Mouse (Mus musculus): Measurements from ENCODE around the gene Spon1. TPM values are rescaled to one million over a fixed set of nuclear protein-coding genes. Genes with fewer than 3 reads are reported as not detected.
A peak's percentile ranks its signal among the peaks of the same experiment; 100 is the strongest.

The Spon1 gene
- 30.5 and 30.8 TPM in 2 replicates for polyA plus RNA-seq (2014; fragmentation: Nextera tagmentation; extraction: Ambion mirVana)

- WGBS, result under 1% methylated on average over 35 of the region's 56 CpGs
- DNase-seq (ENCODE audit: low spot score) (peak; percentile 78), ATAC-seq (ENCODE audit: low read depth) (peak; percentile 94)
- Histone ChIP-seq H3K4me1 (ENCODE audit: control insufficient read depth, insufficient read depth, low read length) (peaks cover 12% of the 10 kb centered on the region), H3K4me2 (ENCODE audit: low read depth, low read length) (peak within 1 kb of the TSS; percentile 99), H3K4me3 (ENCODE audit: low read depth, low read length) (peak within 1 kb of the TSS; percentile 61), H3K9me3 (ENCODE audit: control insufficient read depth, low read length) (peaks cover 7% of the 10 kb centered on the region; the same call in 1 of the 2 replicates), H3K9ac (ENCODE audit: low read depth, low read length) (peak within 1 kb of the TSS; percentile 73), H3K27me3 (replicated peaks; ENCODE audit: control insufficient read depth, insufficient read depth, low read length) (peaks cover 35% of the 10 kb centered on the region), H3K36me3 (ENCODE audit: control insufficient read depth, insufficient read depth, low read length) (no peaks in the 10 kb centered on the region), H3K27ac (replicated peaks; ENCODE audit: low read depth, low read length) (no peak within 1 kb of the TSS)
Measured at GRCm38 (mm10) chr7:113765667-113766497, at the start of gene Spon1. Gene Spon1, plus strand, starts transcription at chr7:113765998.

DNA sequence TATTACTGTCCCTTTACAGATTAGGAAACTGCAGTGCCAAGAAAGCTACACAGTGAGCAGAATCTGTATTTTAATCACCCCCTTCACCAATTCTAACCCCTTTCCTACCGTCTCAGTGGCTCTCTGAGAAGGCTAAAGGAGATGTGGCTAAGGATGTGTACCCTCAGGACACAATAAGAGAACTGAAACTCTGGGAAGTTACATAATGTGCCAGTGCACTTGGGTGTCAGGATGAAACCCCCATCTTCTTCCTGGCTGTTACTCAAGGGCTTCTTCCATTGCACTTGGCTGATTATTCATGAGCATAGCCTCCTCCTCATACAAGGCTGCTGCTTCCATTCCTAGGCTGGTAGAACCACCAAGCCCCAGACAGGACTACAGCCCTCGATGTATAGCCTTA is 43.8 kb upstream of the Spon1 start:
- 72% methylated on average over 2 of the region's 2 CpGs for WGBS
- H3K27ac ChIP-seq (replicated peaks; ENCODE audit: low read depth, low read length), result no peak overlapping the region
- no peaks in the 10 kb centered on the region for H3K4me1 ChIP-seq (ENCODE audit: control insufficient read depth, insufficient read depth, low read length)
- DNase-seq (ENCODE audit: low spot score) (no peak), ATAC-seq (ENCODE audit: low read depth) (no peak)
- H3K4me2 ChIP-seq (ENCODE audit: low read depth, low read length), result no peak overlapping the region
- no peaks in the 10 kb centered on the region for H3K27me3 ChIP-seq (replicated peaks; ENCODE audit: control insufficient read depth, insufficient read depth, low read length)
- H3K9ac ChIP-seq (ENCODE audit: low read depth, low read length), result no peak overlapping the region
- H3K36me3 ChIP-seq (ENCODE audit: control insufficient read depth, insufficient read depth, low read length), result no peaks in the 10 kb centered on the region
- H3K9me3 ChIP-seq (ENCODE audit: control insufficient read depth, low read length), result no peaks in the 10 kb centered on the region
- no peak overlapping the region for H3K4me3 ChIP-seq (ENCODE audit: low read depth, low read length)

- WGBS, result 75% methylated on average over 3 of the region's 3 CpGs
- Histone ChIP-seq H3K9ac (ENCODE audit: low read depth, low read length) (no peak overlapping the region), H3K27me3 (replicated peaks; ENCODE audit: control insufficient read depth, insufficient read depth, low read length) (no peaks in the 10 kb centered on the region), H3K36me3 (ENCODE audit: control insufficient read depth, insufficient read depth, low read length) (no peaks in the 10 kb centered on the region), H3K9me3 (ENCODE audit: control insufficient read depth, low read length) (no peaks in the 10 kb centered on the region), H3K27ac (replicated peaks; ENCODE audit: low read depth, low read length) (no peak overlapping the region), H3K4me2 (ENCODE audit: low read depth, low read length) (no peak overlapping the region), H3K4me3 (ENCODE audit: low read depth, low read length) (no peak overlapping the region), H3K4me1 (ENCODE audit: control insufficient read depth, insufficient read depth, low read length) (no peaks in the 10 kb centered on the region)
- no peak for ATAC-seq (ENCODE audit: low read depth)
- no peak for DNase-seq (ENCODE audit: low spot score)
Measured at GRCm38 (mm10) chr7:113723905-113724304, 41.9 kb upstream of the Spon1 start.

- Histone ChIP-seq H3K27ac (replicated peaks; ENCODE audit: low read depth, low read length) (no peak overlapping the region), H3K4me3 (ENCODE audit: low read depth, low read length) (no peak overlapping the region), H3K27me3 (replicated peaks; ENCODE audit: control insufficient read depth, insufficient read depth, low read length) (no peaks in the 10 kb centered on the region), H3K9ac (ENCODE audit: low read depth, low read length) (no peak overlapping the region), H3K36me3 (ENCODE audit: control insufficient read depth, insufficient read depth, low read length) (no peaks in the 10 kb centered on the region), H3K4me2 (ENCODE audit: low read depth, low read length) (no peak overlapping the region), H3K4me1 (ENCODE audit: control insufficient read depth, insufficient read depth, low read length) (no peaks in the 10 kb centered on the region), H3K9me3 (ENCODE audit: control insufficient read depth, low read length) (no peaks in the 10 kb centered on the region)
- ATAC-seq (ENCODE audit: low read depth) (peak; percentile 65; the same call in 1 of the 2 replicates), DNase-seq (ENCODE audit: low spot score) (peak; percentile 71)
- 44% methylated on average over 8 of the region's 8 CpGs for WGBS
Measured at GRCm38 (mm10) chr7:113727999-113728713, 37.6 kb upstream of the Spon1 start.

DNA sequence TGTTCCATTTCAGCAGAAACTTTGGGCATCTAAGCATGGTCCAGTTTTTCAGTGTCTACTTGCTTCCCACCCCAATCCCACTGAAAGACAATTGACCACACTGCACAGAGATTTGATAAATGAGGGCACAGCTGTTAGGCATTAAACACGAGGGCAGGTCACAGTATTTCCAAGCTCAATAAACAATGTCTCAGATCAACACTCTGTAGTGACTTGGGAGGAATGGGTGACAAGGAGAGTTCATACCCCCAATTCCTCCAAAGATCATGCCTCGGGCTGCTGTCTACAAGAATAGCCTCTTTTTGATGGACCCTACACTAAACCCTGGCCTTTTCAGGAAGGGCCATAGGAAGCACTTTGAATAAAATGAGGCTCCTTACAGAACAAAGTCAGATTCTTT is 36.9 kb upstream of the Spon1 start:
- 13% methylated on average over 2 of the region's 2 CpGs for WGBS

DNA sequence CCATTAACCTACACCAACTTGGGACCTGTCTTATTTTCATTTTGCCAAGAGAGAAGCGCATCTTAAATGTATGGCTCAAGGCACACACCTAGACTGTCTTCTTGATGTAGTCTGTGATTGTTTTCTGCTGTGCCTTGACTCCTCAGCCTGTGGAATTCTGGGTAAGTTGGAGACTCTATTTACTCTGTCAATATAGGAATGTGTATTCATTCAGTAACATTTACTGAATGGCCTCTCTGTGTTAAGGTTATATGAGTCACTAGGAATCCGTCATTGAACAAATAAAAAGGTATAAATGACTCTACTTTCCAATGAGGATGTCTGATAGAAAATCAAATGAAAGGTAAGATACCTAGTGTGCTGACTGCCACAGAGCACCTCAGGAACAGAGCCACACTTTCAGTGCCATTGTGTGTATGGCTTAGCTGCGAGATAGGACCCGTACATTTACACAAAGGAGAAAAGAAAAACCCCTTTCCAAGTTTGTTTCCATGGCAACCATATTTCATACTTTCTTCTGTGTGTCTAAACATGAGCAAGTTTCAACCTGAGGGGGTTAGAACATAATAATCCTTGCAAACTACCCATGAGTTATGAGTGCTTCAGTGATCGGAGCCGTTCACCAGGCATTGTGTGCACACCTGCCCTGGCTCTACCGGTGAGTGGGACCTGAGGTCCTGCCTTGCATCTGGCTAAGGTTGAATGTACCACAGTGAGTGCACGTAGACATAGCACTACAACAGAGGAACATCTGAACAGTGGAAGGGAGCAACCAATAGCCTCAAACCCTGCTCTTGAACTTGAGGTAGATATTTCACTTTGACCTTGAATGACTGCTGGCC is 35.2 kb upstream of the Spon1 start:
- no peak overlapping the region for H3K9ac ChIP-seq (ENCODE audit: low read depth, low read length)
- H3K9me3 ChIP-seq (ENCODE audit: control insufficient read depth, low read length), result no peaks in the 10 kb centered on the region
- H3K4me2 ChIP-seq (ENCODE audit: low read depth, low read length), result no peak overlapping the region
- 82% methylated on average over 8 of the region's 8 CpGs for WGBS
- no peak overlapping the region for H3K4me3 ChIP-seq (ENCODE audit: low read depth, low read length)
- H3K4me1 ChIP-seq (ENCODE audit: control insufficient read depth, insufficient read depth, low read length), result no peaks in the 10 kb centered on the region
- DNase-seq (ENCODE audit: low spot score) (peak; percentile 41), ATAC-seq (ENCODE audit: low read depth) (peak; percentile 44; the same call in 1 of the 2 replicates)
- no peaks in the 10 kb centered on the region for H3K36me3 ChIP-seq (ENCODE audit: control insufficient read depth, insufficient read depth, low read length)
- no peaks in the 10 kb centered on the region for H3K27me3 ChIP-seq (replicated peaks; ENCODE audit: control insufficient read depth, insufficient read depth, low read length)
- no peak overlapping the region for H3K27ac ChIP-seq (replicated peaks; ENCODE audit: low read depth, low read length)

More for the DNA sequence above, 36.9 kb upstream of the Spon1 start:
- Histone ChIP-seq H3K4me2 (ENCODE audit: low read depth, low read length) (no peak overlapping the region), H3K9me3 (ENCODE audit: control insufficient read depth, low read length) (no peaks in the 10 kb centered on the region), H3K27me3 (replicated peaks; ENCODE audit: control insufficient read depth, insufficient read depth, low read length) (no peaks in the 10 kb centered on the region), H3K4me3 (ENCODE audit: low read depth, low read length) (no peak overlapping the region), H3K4me1 (ENCODE audit: control insufficient read depth, insufficient read depth, low read length) (no peaks in the 10 kb centered on the region), H3K27ac (replicated peaks; ENCODE audit: low read depth, low read length) (no peak overlapping the region), H3K36me3 (ENCODE audit: control insufficient read depth, insufficient read depth, low read length) (no peaks in the 10 kb centered on the region), H3K9ac (ENCODE audit: low read depth, low read length) (no peak overlapping the region)
- ATAC-seq (ENCODE audit: low read depth) (no peak), DNase-seq (ENCODE audit: low spot score) (no peak)

GRCm38 (mm10) chr7:113737790-113738362 is 27.9 kb upstream of the Spon1 start:
- WGBS, result 79% methylated on average over 9 of the region's 9 CpGs
- H3K27ac ChIP-seq (replicated peaks; ENCODE audit: low read depth, low read length), result 0 out of 2 replicates have a peak overlapping the region, but pooled peaks have one; percentile 15
- no peaks in the 10 kb centered on the region for H3K27me3 ChIP-seq (replicated peaks; ENCODE audit: control insufficient read depth, insufficient read depth, low read length)
- ATAC-seq (ENCODE audit: low read depth) (no peak), DNase-seq (ENCODE audit: low spot score) (no peak)
- no peaks in the 10 kb centered on the region for H3K9me3 ChIP-seq (ENCODE audit: control insufficient read depth, low read length)
- no peak overlapping the region for H3K4me2 ChIP-seq (ENCODE audit: low read depth, low read length)
- H3K9ac ChIP-seq (ENCODE audit: low read depth, low read length), result no peak overlapping the region
- H3K4me1 ChIP-seq (ENCODE audit: control insufficient read depth, insufficient read depth, low read length), result no peaks in the 10 kb centered on the region
- H3K4me3 ChIP-seq (ENCODE audit: low read depth, low read length), result no peak overlapping the region
- H3K36me3 ChIP-seq (ENCODE audit: control insufficient read depth, insufficient read depth, low read length), result no peaks in the 10 kb centered on the region

DNA sequence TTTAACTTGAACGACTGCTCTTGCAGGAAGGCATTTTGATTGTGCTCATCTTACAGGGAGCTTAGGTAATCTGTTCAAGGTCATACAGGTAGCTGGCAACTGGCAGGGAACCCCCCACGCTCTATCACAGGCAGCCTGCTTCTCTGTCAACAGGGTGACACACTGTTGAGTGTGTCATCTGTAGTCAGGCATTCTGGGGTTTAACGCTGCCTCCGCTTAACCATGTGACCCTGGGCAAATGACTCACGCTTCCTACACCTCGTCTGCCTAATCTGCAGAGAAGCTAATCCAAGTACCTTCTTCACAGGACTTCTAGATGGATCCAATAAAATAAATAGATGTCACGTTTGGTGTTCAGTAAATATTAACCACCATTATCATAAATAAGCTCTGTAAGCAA is 26.6 kb upstream of the Spon1 start:
- no peak for ATAC-seq (ENCODE audit: low read depth)
- Histone ChIP-seq H3K27me3 (replicated peaks; ENCODE audit: control insufficient read depth, insufficient read depth, low read length) (no peaks in the 10 kb centered on the region), H3K4me2 (ENCODE audit: low read depth, low read length) (no peak overlapping the region), H3K9ac (ENCODE audit: low read depth, low read length) (no peak overlapping the region), H3K4me3 (ENCODE audit: low read depth, low read length) (no peak overlapping the region), H3K27ac (replicated peaks; ENCODE audit: low read depth, low read length) (no peak overlapping the region), H3K36me3 (ENCODE audit: control insufficient read depth, insufficient read depth, low read length) (no peaks in the 10 kb centered on the region), H3K4me1 (ENCODE audit: control insufficient read depth, insufficient read depth, low read length) (no peaks in the 10 kb centered on the region), H3K9me3 (ENCODE audit: control insufficient read depth, low read length) (no peaks in the 10 kb centered on the region)
- DNase-seq (ENCODE audit: low spot score), result no peak
- WGBS, result 75% methylated on average over 7 of the region's 7 CpGs
